Mouse (Mus musculus): Measurements from ENCODE around the gene Csf1.

GRCm38 (mm10) chr3:107802185-107802946, 42.1 kb upstream of the Csf1 start:
- TF ChIP-seq GATA1 (IDR thresholded peaks at IDR 0.05; ENCODE audit: borderline replicate concordance, low read length) (no peak), FLI1 (IDR thresholded peaks at IDR 0.05; ENCODE audit: low read length) (no peak)
